Mouse (Mus musculus): ENCODE results near the gene Ghr. TPM values are rescaled to one million over a fixed set of nuclear protein-coding genes. Genes with fewer than 3 reads are reported as not detected.

Ghr gene
- polyA plus RNA-seq, 1 experiment: 21.3 TPM

DNA sequence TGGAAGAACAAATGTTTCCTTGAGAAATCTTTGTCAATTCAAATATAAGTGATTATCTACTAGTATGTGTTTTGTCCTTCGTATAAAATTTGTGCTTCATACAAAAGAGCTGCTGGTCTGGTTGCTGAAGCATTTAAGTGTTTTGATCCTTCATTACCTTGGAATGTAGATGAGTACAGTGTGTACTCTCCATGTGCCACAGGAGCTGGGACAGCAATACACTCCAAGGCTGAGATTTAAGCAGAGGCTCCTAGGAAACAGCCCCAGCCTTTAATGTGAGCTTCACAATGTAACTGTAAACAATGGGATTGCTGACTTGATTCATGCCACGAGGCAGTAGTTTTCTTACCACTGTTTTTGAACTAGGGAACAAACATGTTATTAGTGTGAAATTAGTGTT, 251.5 kb downstream of the Ghr start:
- Histone ChIP-seq H3K36me3 (ENCODE audit: control insufficient read depth, insufficient read depth) (peaks cover 5% of the 10 kb centered on the region), H3K4me2 (ENCODE audit: low read depth) (no peak overlapping the region), H3ac (ENCODE audit: control insufficient read depth, insufficient read length) (no peak overlapping the region), H3K4me3 (no peak overlapping the region), H3K27me3 (ENCODE audit: control insufficient read depth, insufficient read depth, insufficient read length) (no peaks in the 10 kb centered on the region), H3K79me2 (ENCODE audit: control insufficient read depth, insufficient read depth) (no peaks in the 10 kb centered on the region)
- no peak for TF ChIP-seq USF1 (IDR thresholded peaks at IDR 0.05; ENCODE audit: low read depth)
- no peak for TF ChIP-seq MYOG (IDR thresholded peaks at IDR 0.05; ENCODE audit: control insufficient read depth in 1 of 3, insufficient read depth in 1 of 3, insufficient read length in 2 of 3, low read depth in 2 of 3)
- TF ChIP-seq MYOD1 (IDR thresholded peaks at IDR 0.05; ENCODE audit: control insufficient read depth in 1 of 3, insufficient read length in 2 of 3, low read depth in 2 of 3): no peak
- no peak for TF ChIP-seq E2F4 (IDR thresholded peaks at IDR 0.05; ENCODE audit: insufficient read depth)
- TF ChIP-seq TCF3 (IDR thresholded peaks at IDR 0.05; ENCODE audit: insufficient read length, low read depth): no peak
- no peak for TF ChIP-seq POLR2AphosphoS2 (IDR thresholded peaks at IDR 0.05; ENCODE audit: insufficient read length, low read depth)
- TF ChIP-seq TCF12 (IDR thresholded peaks at IDR 0.05; ENCODE audit: insufficient read depth, poor library complexity, severe bottlenecking): no peak
- no peak for TF ChIP-seq POLR2A (IDR thresholded peaks at IDR 0.05; ENCODE audit: insufficient read length, low read depth)
- no peak for TF ChIP-seq SRF (IDR thresholded peaks at IDR 0.05; ENCODE audit: control insufficient read depth, insufficient read length, low read depth)
- no peak for TF ChIP-seq MAX (IDR thresholded peaks at IDR 0.05; ENCODE audit: low read depth)
- TF ChIP-seq REST (IDR thresholded peaks at IDR 0.05; ENCODE audit: insufficient read depth, insufficient read length): no peak
- no peak for TF ChIP-seq CEBPB (IDR thresholded peaks at IDR 0.05; ENCODE audit: insufficient read depth, poor library complexity, severe bottlenecking)

GRCm38 (mm10) chr15:3330291-3330690, 253.0 kb downstream of the Ghr start:
- TF ChIP-seq TCF3 (IDR thresholded peaks at IDR 0.05; ENCODE audit: insufficient read length, low read depth): no peak
- no peak for TF ChIP-seq POLR2AphosphoS2 (IDR thresholded peaks at IDR 0.05; ENCODE audit: insufficient read length, low read depth)
- no peak for TF ChIP-seq CEBPB (IDR thresholded peaks at IDR 0.05; ENCODE audit: insufficient read depth, poor library complexity, severe bottlenecking)
- TF ChIP-seq MYOD1 (IDR thresholded peaks at IDR 0.05; ENCODE audit: control insufficient read depth in 1 of 3, insufficient read length in 2 of 3, low read depth in 2 of 3): no peak
- TF ChIP-seq TCF12 (IDR thresholded peaks at IDR 0.05; ENCODE audit: insufficient read depth, poor library complexity, severe bottlenecking): no peak
- no peak for TF ChIP-seq MAX (IDR thresholded peaks at IDR 0.05; ENCODE audit: low read depth)
- TF ChIP-seq REST (IDR thresholded peaks at IDR 0.05; ENCODE audit: insufficient read depth, insufficient read length): no peak
- no peak for TF ChIP-seq MYOG (IDR thresholded peaks at IDR 0.05; ENCODE audit: control insufficient read depth in 1 of 3, insufficient read depth in 1 of 3, insufficient read length in 2 of 3, low read depth in 2 of 3)
- TF ChIP-seq USF1 (IDR thresholded peaks at IDR 0.05; ENCODE audit: low read depth): no peak
- TF ChIP-seq SRF (IDR thresholded peaks at IDR 0.05; ENCODE audit: control insufficient read depth, insufficient read length, low read depth): no peak
- no peak for TF ChIP-seq E2F4 (IDR thresholded peaks at IDR 0.05; ENCODE audit: insufficient read depth)
- TF ChIP-seq POLR2A (IDR thresholded peaks at IDR 0.05; ENCODE audit: insufficient read length, low read depth): no peak

GRCm38 (mm10) chr15:3323041-3323440, 260.3 kb downstream of the Ghr start:
- Histone ChIP-seq H3K4me3 (no peak overlapping the region), H3K79me2 (ENCODE audit: control insufficient read depth, insufficient read depth) (no peaks in the 10 kb centered on the region), H3K36me3 (ENCODE audit: control insufficient read depth, insufficient read depth) (no peaks in the 10 kb centered on the region), H3K4me2 (ENCODE audit: low read depth) (no peak overlapping the region), H3K27me3 (ENCODE audit: control insufficient read depth, insufficient read depth, insufficient read length) (no peaks in the 10 kb centered on the region), H3ac (ENCODE audit: control insufficient read depth, insufficient read length) (no peak overlapping the region)
- TF ChIP-seq TCF3 (IDR thresholded peaks at IDR 0.05; ENCODE audit: insufficient read length, low read depth) (no peak), POLR2AphosphoS2 (IDR thresholded peaks at IDR 0.05; ENCODE audit: insufficient read length, low read depth) (no peak), MYOG (IDR thresholded peaks at IDR 0.05; ENCODE audit: control insufficient read depth in 1 of 3, insufficient read depth in 1 of 3, insufficient read length in 2 of 3, low read depth in 2 of 3) (no peak), MYOD1 (IDR thresholded peaks at IDR 0.05; ENCODE audit: control insufficient read depth in 1 of 3, insufficient read length in 2 of 3, low read depth in 2 of 3) (no peak), USF1 (IDR thresholded peaks at IDR 0.05; ENCODE audit: low read depth) (no peak), TCF12 (IDR thresholded peaks at IDR 0.05; ENCODE audit: insufficient read depth, poor library complexity, severe bottlenecking) (no peak), MAX (IDR thresholded peaks at IDR 0.05; ENCODE audit: low read depth) (no peak), CEBPB (IDR thresholded peaks at IDR 0.05; ENCODE audit: insufficient read depth, poor library complexity, severe bottlenecking) (no peak), REST (IDR thresholded peaks at IDR 0.05; ENCODE audit: insufficient read depth, insufficient read length) (no peak), E2F4 (IDR thresholded peaks at IDR 0.05; ENCODE audit: insufficient read depth) (no peak), POLR2A (IDR thresholded peaks at IDR 0.05; ENCODE audit: insufficient read length, low read depth) (no peak), SRF (IDR thresholded peaks at IDR 0.05; ENCODE audit: control insufficient read depth, insufficient read length, low read depth) (no peak)

More at GRCm38 (mm10) chr15:3330291-3330690, 253.0 kb downstream of the Ghr start:
- Histone ChIP-seq H3K4me3 (no peak overlapping the region), H3ac (ENCODE audit: control insufficient read depth, insufficient read length) (no peak overlapping the region), H3K79me2 (ENCODE audit: control insufficient read depth, insufficient read depth) (no peaks in the 10 kb centered on the region), H3K36me3 (ENCODE audit: control insufficient read depth, insufficient read depth) (peaks cover 5% of the 10 kb centered on the region), H3K4me2 (ENCODE audit: low read depth) (no peak overlapping the region), H3K27me3 (ENCODE audit: control insufficient read depth, insufficient read depth, insufficient read length) (no peaks in the 10 kb centered on the region)

GRCm38 (mm10) chr15:3319929-3320328, 263.4 kb downstream of the Ghr start:
- Histone ChIP-seq H3K4me3 (no peak overlapping the region), H3K4me2 (ENCODE audit: low read depth) (no peak overlapping the region), H3K36me3 (ENCODE audit: control insufficient read depth, insufficient read depth) (no peaks in the 10 kb centered on the region), H3K27me3 (ENCODE audit: control insufficient read depth, insufficient read depth, insufficient read length) (no peaks in the 10 kb centered on the region), H3K79me2 (ENCODE audit: control insufficient read depth, insufficient read depth) (no peaks in the 10 kb centered on the region), H3ac (ENCODE audit: control insufficient read depth, insufficient read length) (no peak overlapping the region)
- TF ChIP-seq USF1 (IDR thresholded peaks at IDR 0.05; ENCODE audit: low read depth) (no peak), POLR2AphosphoS2 (IDR thresholded peaks at IDR 0.05; ENCODE audit: insufficient read length, low read depth) (no peak), TCF12 (IDR thresholded peaks at IDR 0.05; ENCODE audit: insufficient read depth, poor library complexity, severe bottlenecking) (no peak), SRF (IDR thresholded peaks at IDR 0.05; ENCODE audit: control insufficient read depth, insufficient read length, low read depth) (no peak), REST (IDR thresholded peaks at IDR 0.05; ENCODE audit: insufficient read depth, insufficient read length) (no peak), MAX (IDR thresholded peaks at IDR 0.05; ENCODE audit: low read depth) (no peak), POLR2A (IDR thresholded peaks at IDR 0.05; ENCODE audit: insufficient read length, low read depth) (no peak), CEBPB (IDR thresholded peaks at IDR 0.05; ENCODE audit: insufficient read depth, poor library complexity, severe bottlenecking) (no peak), TCF3 (IDR thresholded peaks at IDR 0.05; ENCODE audit: insufficient read length, low read depth) (no peak), MYOD1 (IDR thresholded peaks at IDR 0.05; ENCODE audit: control insufficient read depth in 1 of 3, insufficient read length in 2 of 3, low read depth in 2 of 3) (no peak), MYOG (IDR thresholded peaks at IDR 0.05; ENCODE audit: control insufficient read depth in 1 of 3, insufficient read depth in 1 of 3, insufficient read length in 2 of 3, low read depth in 2 of 3) (no peak), E2F4 (IDR thresholded peaks at IDR 0.05; ENCODE audit: insufficient read depth) (no peak)

Measured in myocyte (in vitro differentiated cells).